Mouse (Mus musculus) C2C12 (cell line): ENCODE measurements around the gene March9.

Experiments
- CEBPB ChIP-seq: IDR thresholded peaks from one replicate; pipeline ENCODE4 v1.6.1; 2011; ENCODE audit warnings: low read depth, mild to moderate bottlenecking, control low read depth, moderate library complexity
- CTCF ChIP-seq: IDR thresholded peaks from one replicate; pipeline ENCODE4 v1.5.1; 2011; ENCODE audit not compliant: control insufficient read depth, insufficient read depth, insufficient read length
- FOSL1 ChIP-seq: IDR thresholded peaks from one replicate; pipeline ENCODE4 v1.8.0; 2011; ENCODE audit warnings: mild to moderate bottlenecking, low read length; ENCODE audit not compliant: poor library complexity, insufficient read depth, severe bottlenecking
- MAX ChIP-seq: IDR thresholded peaks from one replicate; pipeline ENCODE4 v1.6.1; 2011; ENCODE audit warnings: mild to moderate bottlenecking, control low read depth
- MYOD1 ChIP-seq: IDR thresholded peaks from one replicate; pipeline ENCODE4 v1.6.1; 2011; ENCODE audit warnings: low read depth; ENCODE audit not compliant: control insufficient read depth, insufficient read length
- MYOG ChIP-seq: IDR thresholded peaks from one replicate; pipeline ENCODE4 v1.6.1; 2011; ENCODE audit not compliant: control insufficient read depth, insufficient read length; ENCODE audit errors: extremely low read depth
- USF1 ChIP-seq: IDR thresholded peaks from one replicate; pipeline ENCODE4 v1.6.1; 2011; ENCODE audit warnings: low read depth, mild to moderate bottlenecking, control low read depth, moderate library complexity

GRCm38 (mm10) chr10:127066519-127067018 is 6.6 kb upstream of the March9 start:
- TF ChIP-seq CTCF (no peak), FOSL1 (no peak), MYOG (no peak), CEBPB (no peak), MYOD1 (no peak), USF1 (no peak), MAX (no peak)
